Mouse (Mus musculus): Measurements from ENCODE around the gene Dusp1. TPM values are rescaled to one million over a fixed set of nuclear protein-coding genes. Genes with fewer than 3 reads are reported as not detected.

The Dusp1 gene
- polyA plus RNA-seq, 1 experiment from 2014 or later = 28.8 TPM

DNA sequence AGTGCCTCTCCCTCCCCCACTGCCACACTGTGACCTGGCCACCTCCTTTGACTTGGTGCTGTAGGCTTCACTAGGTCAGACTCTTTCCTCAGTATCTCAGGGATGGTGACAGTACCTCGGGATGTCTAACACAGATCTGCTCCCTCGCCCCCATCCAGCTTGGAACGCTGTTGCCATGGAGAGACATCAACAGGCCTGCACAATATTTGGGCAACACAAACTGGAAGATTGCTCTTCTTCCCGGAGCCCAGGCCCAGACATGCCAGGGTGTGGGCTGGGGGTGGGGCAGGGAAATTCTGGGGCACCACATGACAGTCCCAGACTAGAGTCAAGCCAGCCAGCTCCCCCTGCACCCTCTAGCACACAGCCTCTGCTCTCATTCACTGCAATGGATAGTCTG is 83.3 kb downstream of the Dusp1 start:
- Histone ChIP-seq H3K36me3 (no peaks in the 10 kb centered on the region), H3K27ac (peak overlapping the region; percentile 70), H3K9me3 (no peaks in the 10 kb centered on the region), H3K27me3 (ENCODE audit: insufficient read depth, poor library complexity, severe bottlenecking) (no peaks in the 10 kb centered on the region), H3K4me3 (no peak overlapping the region), H3K4me1 (peaks cover 43% of the 10 kb centered on the region)
- WGBS = 42% methylated on average over 4 of the region's 4 CpGs
- DNase-seq (ENCODE audit: low spot score) = no peak

DNA sequence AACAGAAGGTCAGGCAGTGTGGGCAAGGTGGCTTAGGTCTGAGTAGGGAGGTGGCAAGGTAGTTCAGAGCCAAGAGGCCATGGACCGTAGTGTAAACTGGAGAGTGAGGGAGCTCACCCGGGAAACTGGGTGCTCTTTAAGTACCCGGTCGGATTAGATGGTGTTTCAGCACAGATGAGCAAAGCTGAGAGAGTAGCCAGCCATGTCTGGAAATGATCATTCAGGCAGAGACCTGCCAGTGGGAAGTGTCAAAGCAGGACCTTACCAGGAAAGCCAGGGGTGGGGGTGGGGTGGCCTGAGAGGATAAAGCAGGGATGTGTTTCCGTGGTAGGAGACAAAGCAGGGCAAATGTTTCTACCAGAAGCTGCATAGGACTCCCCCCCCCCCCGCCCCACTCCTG is 85.1 kb downstream of the Dusp1 start:
- no peak for DNase-seq (ENCODE audit: low spot score)
- Histone ChIP-seq H3K9me3 (no peaks in the 10 kb centered on the region), H3K36me3 (no peaks in the 10 kb centered on the region), H3K4me3 (no peak overlapping the region), H3K27me3 (ENCODE audit: insufficient read depth, poor library complexity, severe bottlenecking) (no peaks in the 10 kb centered on the region), H3K4me1 (peaks cover 43% of the 10 kb centered on the region), H3K27ac (peak overlapping the region; percentile 67)
- WGBS = 33% methylated on average over 6 of the region's 6 CpGs

DNA sequence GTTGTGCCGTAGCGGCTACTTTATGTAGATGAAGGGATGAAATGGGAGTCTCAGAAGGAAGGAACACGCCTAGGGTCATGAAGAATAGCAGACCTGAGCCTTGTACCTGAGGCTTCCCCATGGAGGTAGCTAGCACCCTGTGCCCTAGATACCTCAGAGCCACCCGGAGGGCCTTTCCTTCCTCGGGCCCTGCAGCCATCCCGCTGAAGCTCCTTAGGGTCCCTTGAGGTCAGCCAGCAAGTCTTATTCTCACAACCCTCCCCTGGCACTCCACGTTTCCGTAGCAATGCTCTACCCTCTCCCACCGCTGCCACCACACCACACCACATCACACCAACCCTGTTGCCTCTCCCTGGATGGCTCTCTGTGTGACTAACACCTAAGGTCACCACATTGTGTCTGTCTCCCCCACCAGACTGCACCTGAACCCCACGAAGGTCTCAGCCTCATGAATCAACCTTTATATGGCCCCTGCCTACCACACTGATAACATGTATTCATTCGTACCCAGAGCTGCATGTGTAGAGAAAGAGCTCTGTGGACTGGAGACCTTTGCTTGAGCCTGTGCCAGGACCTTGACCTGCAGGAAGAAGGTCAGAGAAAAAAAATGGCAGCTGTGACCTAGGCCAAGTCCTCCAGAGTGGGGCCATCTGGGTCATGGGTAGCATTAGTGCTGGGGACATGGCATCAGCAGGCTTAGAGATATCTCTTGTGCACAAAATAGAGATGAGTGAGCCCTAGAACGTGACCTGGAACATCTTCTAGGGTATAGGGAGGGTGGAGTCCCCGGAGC is 93.6 kb downstream of the Dusp1 start:
- Histone ChIP-seq H3K36me3 (no peaks in the 10 kb centered on the region), H3K9me3 (no peaks in the 10 kb centered on the region), H3K4me3 (no peak overlapping the region), H3K4me1 (peaks cover 21% of the 10 kb centered on the region), H3K27me3 (ENCODE audit: insufficient read depth, poor library complexity, severe bottlenecking) (peaks cover 15% of the 10 kb centered on the region; the same call in 1 of the 2 replicates), H3K27ac (0 out of 2 replicates have a peak overlapping the region, but pooled peaks have one; percentile 37)
- 82% methylated on average over 13 of the region's 13 CpGs for WGBS
- DNase-seq (ENCODE audit: low spot score) = no peak

DNA sequence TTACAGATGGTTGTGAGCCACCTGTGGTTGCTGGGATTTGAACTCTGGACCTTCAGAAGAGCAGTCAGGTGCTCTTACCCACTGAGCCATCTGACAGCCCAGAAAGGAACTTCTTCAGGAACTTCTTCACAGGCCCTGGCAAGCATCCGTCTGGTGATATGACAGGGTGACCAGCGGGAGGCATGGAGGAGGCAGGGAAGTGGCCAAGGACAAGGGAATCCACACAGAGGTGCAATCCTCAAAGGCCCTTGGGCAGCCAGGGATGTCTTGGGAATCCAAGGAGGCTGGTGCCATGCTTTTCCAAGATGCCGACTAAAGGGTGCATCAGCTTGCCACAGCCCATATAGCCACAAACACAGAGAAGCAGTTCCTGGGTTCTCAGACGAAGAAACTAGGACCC is 94.3 kb downstream of the Dusp1 start:
- 79% methylated on average over 4 of the region's 4 CpGs for WGBS
- Histone ChIP-seq H3K9me3 (no peaks in the 10 kb centered on the region), H3K4me3 (no peak overlapping the region), H3K4me1 (peaks cover 28% of the 10 kb centered on the region), H3K27me3 (ENCODE audit: insufficient read depth, poor library complexity, severe bottlenecking) (peaks cover 15% of the 10 kb centered on the region; the same call in 1 of the 2 replicates), H3K27ac (no peak overlapping the region), H3K36me3 (no peaks in the 10 kb centered on the region)
- no peak for DNase-seq (ENCODE audit: low spot score)

DNA sequence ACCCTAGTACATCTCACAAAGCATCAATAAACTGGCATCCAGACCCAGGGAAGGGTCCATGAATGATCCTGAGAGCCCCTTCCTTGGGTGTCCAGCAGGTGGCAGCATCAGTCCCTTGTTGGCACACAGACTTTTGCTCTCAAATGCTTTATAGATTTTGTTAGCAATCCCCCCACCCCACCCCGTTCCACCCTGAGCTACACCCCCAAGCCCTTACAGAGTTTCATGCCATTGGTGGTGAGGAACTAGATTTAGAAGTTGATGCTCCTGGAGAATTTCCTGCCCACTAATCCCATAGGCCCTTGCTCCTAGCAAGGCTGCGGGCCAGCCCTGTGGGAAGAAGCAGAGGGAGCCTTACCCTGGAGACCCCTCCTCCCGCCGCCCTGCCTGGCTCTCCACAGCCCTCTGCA is 95.2 kb downstream of the Dusp1 start:
- 16% methylated on average over 4 of the region's 4 CpGs for WGBS
- Histone ChIP-seq H3K4me1 (peaks cover 28% of the 10 kb centered on the region), H3K27ac (peak overlapping the region; percentile 74; the same call in 1 of the 2 replicates), H3K9me3 (no peaks in the 10 kb centered on the region), H3K27me3 (ENCODE audit: insufficient read depth, poor library complexity, severe bottlenecking) (peaks cover 15% of the 10 kb centered on the region; the same call in 1 of the 2 replicates), H3K4me3 (peak overlapping the region; percentile 25; the same call in 1 of the 2 replicates), H3K36me3 (no peaks in the 10 kb centered on the region)
- DNase-seq (ENCODE audit: low spot score) = peak; percentile 88

DNA sequence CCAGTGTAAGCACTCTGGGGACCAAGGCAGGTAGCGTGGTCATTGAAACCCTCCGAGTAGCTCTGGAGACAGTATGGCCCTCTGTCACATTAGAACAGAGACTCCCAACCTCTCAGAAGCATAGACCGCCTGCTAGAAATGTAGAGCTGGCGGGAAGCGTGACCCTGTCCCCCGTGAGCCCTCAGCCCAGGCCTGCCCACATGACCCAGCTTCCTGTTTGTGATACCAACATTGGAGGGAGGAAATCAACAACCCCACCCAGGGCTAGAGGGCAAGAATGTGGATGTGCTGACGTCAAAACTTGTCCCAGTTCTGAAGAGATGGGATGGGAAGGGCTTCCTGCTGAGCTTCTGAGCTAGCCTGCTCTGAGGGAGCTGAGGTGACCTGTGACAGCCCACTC is 97.0 kb downstream of the Dusp1 start:
- no peaks in the 10 kb centered on the region for H3K36me3 ChIP-seq
- H3K9me3 ChIP-seq = no peaks in the 10 kb centered on the region
- no peak for DNase-seq (ENCODE audit: low spot score)
- H3K4me3 ChIP-seq = no peak overlapping the region
- H3K27me3 ChIP-seq (ENCODE audit: insufficient read depth, poor library complexity, severe bottlenecking) = peaks cover 15% of the 10 kb centered on the region; the same call in 1 of the 2 replicates
- peak overlapping the region; percentile 26; the same call in 1 of the 2 replicates for H3K27ac ChIP-seq
- peaks cover 28% of the 10 kb centered on the region for H3K4me1 ChIP-seq
- 48% methylated on average over 7 of the region's 7 CpGs for WGBS

DNA sequence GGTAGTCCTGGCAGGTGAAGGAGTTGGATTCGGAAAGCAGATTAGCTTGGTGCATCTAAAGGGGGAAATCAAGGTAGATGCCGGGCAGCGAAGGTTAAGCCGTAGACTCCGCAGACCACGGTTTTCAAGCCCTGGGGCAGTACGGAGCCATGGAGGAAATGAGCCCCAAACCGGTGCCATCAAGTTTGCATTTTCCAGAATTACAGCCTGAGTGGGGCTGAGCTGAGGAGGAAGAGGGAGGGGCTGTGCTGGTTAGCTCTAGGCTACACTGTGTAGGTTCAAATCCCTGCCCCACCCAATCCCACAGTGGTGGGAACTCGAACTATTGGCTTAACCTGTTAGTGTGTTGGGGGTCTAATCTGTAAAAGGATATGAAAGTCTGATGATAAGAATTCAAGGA is 97.4 kb downstream of the Dusp1 start:
- Histone ChIP-seq H3K36me3 (no peaks in the 10 kb centered on the region), H3K4me1 (peaks cover 28% of the 10 kb centered on the region), H3K9me3 (no peaks in the 10 kb centered on the region), H3K27me3 (ENCODE audit: insufficient read depth, poor library complexity, severe bottlenecking) (peaks cover 11% of the 10 kb centered on the region; the same call in 1 of the 2 replicates), H3K27ac (0 out of 2 replicates have a peak overlapping the region, but pooled peaks have one; percentile 26), H3K4me3 (no peak overlapping the region)
- WGBS = 77% methylated on average over 9 of the region's 9 CpGs
- no peak for DNase-seq (ENCODE audit: low spot score)

DNA sequence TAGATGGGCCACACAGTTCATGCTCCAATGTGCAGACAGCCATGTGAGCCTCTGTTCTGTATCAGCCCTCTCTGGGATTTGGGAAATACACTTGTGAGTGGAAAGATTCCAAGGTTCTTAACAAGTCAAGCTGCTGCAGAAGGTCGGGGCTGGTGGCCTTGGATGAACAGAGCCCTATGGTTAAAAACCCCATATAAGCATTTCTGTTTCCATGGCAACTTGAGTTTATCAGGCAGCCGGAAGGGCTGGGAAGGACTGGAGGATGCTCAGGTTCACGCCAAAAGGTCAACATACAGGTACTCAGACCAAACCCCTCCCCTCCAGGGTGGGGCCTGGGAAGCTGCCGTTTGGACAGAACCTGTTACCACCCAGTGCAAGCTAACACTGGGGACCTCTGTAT is 97.9 kb downstream of the Dusp1 start:
- Histone ChIP-seq H3K4me1 (peaks cover 28% of the 10 kb centered on the region), H3K36me3 (no peaks in the 10 kb centered on the region), H3K27ac (0 out of 2 replicates have a peak overlapping the region, but pooled peaks have one; percentile 4), H3K4me3 (no peak overlapping the region), H3K27me3 (ENCODE audit: insufficient read depth, poor library complexity, severe bottlenecking) (peaks cover 9% of the 10 kb centered on the region; the same call in 1 of the 2 replicates), H3K9me3 (no peaks in the 10 kb centered on the region)
- WGBS = 37% methylated on average over 4 of the region's 4 CpGs
- DNase-seq (ENCODE audit: low spot score) = no peak

DNA sequence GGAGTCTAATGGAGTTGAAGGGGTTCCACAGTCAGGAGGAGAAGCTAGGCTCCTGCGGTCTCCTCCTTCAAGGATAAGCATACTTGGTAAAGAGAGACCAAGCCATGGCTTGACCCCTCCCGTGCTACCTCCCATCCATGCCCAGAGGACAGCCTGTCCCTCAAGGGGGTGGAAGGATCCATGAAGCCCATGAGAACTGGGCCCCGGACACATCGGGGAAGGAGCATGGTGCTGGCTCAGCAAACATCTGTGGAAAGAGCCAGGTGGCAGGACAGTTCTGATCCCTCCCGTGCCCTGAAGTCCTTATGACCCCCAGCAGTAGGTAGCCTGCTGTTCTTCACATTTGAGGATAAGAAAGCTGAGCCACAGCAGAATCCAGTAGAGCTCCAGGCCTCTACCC is 98.5 kb downstream of the Dusp1 start:
- DNase-seq (ENCODE audit: low spot score) = no peak
- WGBS = 86% methylated on average over 5 of the region's 5 CpGs
- peak overlapping the region; percentile 13; the same call in 1 of the 2 replicates for H3K27ac ChIP-seq
- H3K9me3 ChIP-seq = no peaks in the 10 kb centered on the region
- no peak overlapping the region for H3K4me3 ChIP-seq
- H3K36me3 ChIP-seq = no peaks in the 10 kb centered on the region
- H3K4me1 ChIP-seq = peaks cover 28% of the 10 kb centered on the region
- H3K27me3 ChIP-seq (ENCODE audit: insufficient read depth, poor library complexity, severe bottlenecking) = peaks cover 12% of the 10 kb centered on the region; the same call in 1 of the 2 replicates

DNA sequence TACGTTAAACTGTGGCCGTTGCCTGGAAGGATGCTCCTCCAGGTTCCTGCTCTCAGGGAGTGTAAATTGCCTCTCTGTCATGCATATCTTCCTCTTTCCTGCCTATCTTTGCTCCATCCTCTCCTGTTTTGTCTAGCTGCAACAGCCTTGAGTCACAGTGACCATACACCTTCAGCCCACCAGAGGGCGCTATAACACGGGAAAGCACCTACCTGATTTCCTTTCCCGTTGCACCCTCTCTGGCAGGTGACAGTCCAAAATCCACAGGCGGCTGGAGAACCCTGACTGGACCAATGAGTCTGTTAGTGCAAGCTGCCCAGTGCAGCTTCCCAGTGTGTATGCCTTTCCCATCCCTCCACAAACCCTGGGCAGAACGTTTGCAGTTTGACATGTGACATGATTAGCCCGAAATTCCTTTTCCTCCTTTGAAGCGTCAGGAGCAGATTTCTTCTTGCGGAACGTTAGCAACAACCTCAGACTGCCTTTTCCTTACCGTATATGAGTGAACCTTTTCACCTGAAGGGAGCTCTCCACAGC is 99.2 kb downstream of the Dusp1 start:
- 24% methylated on average over 12 of the region's 12 CpGs for WGBS
- Histone ChIP-seq H3K36me3 (no peaks in the 10 kb centered on the region), H3K9me3 (no peaks in the 10 kb centered on the region), H3K27me3 (ENCODE audit: insufficient read depth, poor library complexity, severe bottlenecking) (peaks cover 12% of the 10 kb centered on the region; the same call in 1 of the 2 replicates), H3K27ac (no peak overlapping the region), H3K4me3 (no peak overlapping the region), H3K4me1 (peaks cover 28% of the 10 kb centered on the region)
- DNase-seq (ENCODE audit: low spot score) = peak; percentile 85

DNA sequence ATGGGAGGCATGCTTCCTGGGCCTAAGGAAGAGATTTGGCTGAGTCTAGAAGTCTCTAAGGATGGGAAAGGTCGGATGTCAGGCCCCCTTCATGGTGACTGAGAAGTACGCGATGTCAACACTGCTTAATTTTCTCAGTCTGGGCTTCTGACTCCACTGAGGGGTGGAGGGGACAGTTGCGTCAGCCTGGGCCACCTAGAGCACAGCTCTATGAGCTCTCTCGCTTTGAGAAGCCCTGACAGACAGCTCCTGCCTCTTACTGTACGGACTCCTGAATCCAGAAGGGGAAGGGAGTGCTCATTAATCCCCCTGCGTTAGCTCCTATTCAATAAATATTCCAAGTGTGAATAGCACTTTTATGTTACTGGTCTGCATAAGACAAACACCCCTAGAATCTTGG is 103.9 kb downstream of the Dusp1 start:
- WGBS = 60% methylated on average over 7 of the region's 7 CpGs
- H3K36me3 ChIP-seq = no peaks in the 10 kb centered on the region
- DNase-seq (ENCODE audit: low spot score) = no peak

DNA sequence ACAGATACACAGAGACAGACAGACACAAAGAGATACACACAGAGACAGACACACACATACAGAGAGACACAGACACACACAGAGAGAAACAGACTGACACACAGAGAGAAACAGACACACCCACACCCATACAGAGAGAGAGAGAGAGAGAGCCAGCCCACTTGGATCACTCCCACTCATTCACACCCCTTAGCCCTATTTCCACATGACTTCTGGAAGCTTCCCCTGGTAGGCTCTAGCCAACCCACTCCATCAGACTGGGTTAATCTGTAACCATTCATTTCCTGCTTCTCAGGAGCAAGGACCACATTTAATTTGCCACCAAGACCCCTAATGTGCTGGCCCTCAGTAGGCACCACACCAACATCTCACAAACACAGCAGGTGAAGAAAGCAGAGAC is 104.4 kb downstream of the Dusp1 start:
- no peak for DNase-seq (ENCODE audit: low spot score)
- 0 out of 2 replicates have a peak, but pooled peaks cover under 1% of the 10 kb centered on the region for H3K4me1 ChIP-seq

More for the DNA sequence above, 103.9 kb downstream of the Dusp1 start:
- peaks cover 13% of the 10 kb centered on the region; the same call in 1 of the 2 replicates for H3K27me3 ChIP-seq (ENCODE audit: insufficient read depth, poor library complexity, severe bottlenecking)
- H3K4me3 ChIP-seq = no peak overlapping the region
- no peaks in the 10 kb centered on the region for H3K9me3 ChIP-seq
- peaks cover 4% of the 10 kb centered on the region; the same call in 1 of the 2 replicates for H3K4me1 ChIP-seq
- H3K27ac ChIP-seq = no peak overlapping the region

More for the DNA sequence above, 104.4 kb downstream of the Dusp1 start:
- Histone ChIP-seq H3K27me3 (ENCODE audit: insufficient read depth, poor library complexity, severe bottlenecking) (peaks cover 13% of the 10 kb centered on the region; the same call in 1 of the 2 replicates), H3K9me3 (no peaks in the 10 kb centered on the region), H3K36me3 (no peaks in the 10 kb centered on the region), H3K27ac (no peak overlapping the region), H3K4me3 (no peak overlapping the region)
